Mouse (Mus musculus) small intestine, adult 2 months (tissue): ENCODE results near the gene Cic. TPM values are rescaled to one million over a fixed set of nuclear protein-coding genes. Genes with fewer than 3 reads are reported as not detected.

ENCODE experiments used
- H3K27ac ChIP-seq: fragments of 200-500 bp; 2 replicates; pipeline ENCODE4 v1.5.1; 2012; ENCODE audit warnings: low read depth, low read length, control low read depth, inconsistent platforms; ENCODE audit not compliant: insufficient read depth
- H3K27me3 ChIP-seq: fragments of 200-500 bp; 2 replicates; pipeline ENCODE4 v1.6.1; 2012; ENCODE audit warnings: mild to moderate bottlenecking, moderate library complexity, low read length, inconsistent platforms; ENCODE audit not compliant: control insufficient read depth, insufficient read depth
- H3K36me3 ChIP-seq: fragments of 200-500 bp; 2 replicates; pipeline ENCODE4 v1.6.1; 2012; ENCODE audit warnings: mild to moderate bottlenecking, low read length, control low read depth, inconsistent platforms; ENCODE audit not compliant: control insufficient read depth, insufficient read depth
- H3K4me1 ChIP-seq: fragments of 200-500 bp; 2 replicates; pipeline ENCODE4 v1.6.1; 2012; ENCODE audit warnings: low read length, inconsistent platforms, mixed read lengths; ENCODE audit not compliant: control insufficient read depth, insufficient read depth, insufficient read length
- H3K4me3 ChIP-seq: fragments of 200-500 bp; 2 replicates; pipeline ENCODE4 v1.5.1; 2012; ENCODE audit warnings: low read depth, mild to moderate bottlenecking, control low read depth, inconsistent platforms, low read length, moderate library complexity
- CTCF ChIP-seq: fragments of 200-500 bp; IDR thresholded peaks from 2 replicates; pipeline ENCODE4 v1.5.1; 2012; ENCODE audit warnings: low read depth, mild to moderate bottlenecking, control low read depth, inconsistent platforms, low read length, moderate library complexity, mixed read lengths; ENCODE audit not compliant: insufficient replicate concordance, insufficient read length; ENCODE audit errors: extremely low read depth
- POLR2A ChIP-seq: fragments of 200-500 bp; IDR thresholded peaks from 2 replicates; pipeline ENCODE4 v1.6.1; 2012; ENCODE audit warnings: low read depth, mild to moderate bottlenecking, control low read depth, inconsistent platforms, low read length, moderate library complexity
- WGBS: fragments of 180-500 bp; shearing (Covaris S2); methylation state at CpG from one replicate; pipeline ENCODE4 v1.1.7; 2018; 5-methylcytosine and 5-hydroxymethylcytosine counted together
- polyA plus RNA-seq: library from polyadenylated mRNA; depleted of rRNA; stranded (reverse); fragments of >200 nt; gene quantifications from 2 replicates; pipeline ENCODE4 v1.2.3, GENCODE M21; 2012

Cic gene
- polyA plus RNA-seq, 1 experiment, result 65.6 TPM

- H3K27ac ChIP-seq, result peak overlapping the region; percentile 82
- H3K27me3 ChIP-seq, result no peaks in the 10 kb centered on the region
- H3K36me3 ChIP-seq, result peaks cover 19% of the 10 kb centered on the region
- whole genome bisulfite sequencing, result 2% methylated on average over 89 of the region's 108 CpGs
- peak overlapping the region; percentile 83 for H3K4me3 ChIP-seq
- TF ChIP-seq CTCF, result no peak
- TF ChIP-seq POLR2A, result peak; percentile 29
- peaks cover 35% of the 10 kb centered on the region for H3K4me1 ChIP-seq
These were observed 14.5 kb downstream of the Cic start for GRCm38 (mm10) chr7:25281734-25282601.

GRCm38 (mm10) chr7:25282731-25283211 lies 15.3 kb downstream of the Cic start:
- Histone ChIP-seq H3K4me3 (peak overlapping the region; percentile 83), H3K27ac (peak overlapping the region; percentile 8; the same call in 1 of the 2 replicates), H3K27me3 (no peaks in the 10 kb centered on the region), H3K36me3 (peaks cover 27% of the 10 kb centered on the region), H3K4me1 (peaks cover 32% of the 10 kb centered on the region)
- no peak for TF ChIP-seq CTCF
- no peak for TF ChIP-seq POLR2A
- WGBS, result 1% methylated on average over 35 of the region's 36 CpGs

DNA sequence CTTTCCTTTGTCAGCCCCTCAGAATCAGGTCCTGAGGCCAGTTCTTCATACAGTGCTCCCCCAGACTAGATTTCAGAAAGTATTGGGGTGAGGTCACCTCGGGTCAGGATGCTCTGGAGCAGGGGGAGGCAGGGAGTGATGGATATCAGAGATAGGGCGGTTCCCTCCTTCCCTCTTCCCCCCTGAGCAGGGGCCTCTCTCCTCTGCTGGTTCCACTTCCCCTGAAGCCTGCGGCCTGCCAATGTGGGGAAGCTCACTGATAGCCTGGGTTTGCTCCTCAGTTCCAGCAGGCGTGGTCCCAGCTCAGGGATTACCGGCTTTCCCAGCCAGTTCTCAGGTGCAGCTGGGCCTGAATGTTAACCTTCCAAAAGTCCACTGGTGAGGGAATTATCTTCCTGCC lies 16.1 kb downstream of the Cic start:
- H3K4me1 ChIP-seq, result peaks cover 32% of the 10 kb centered on the region
- no peak overlapping the region for H3K4me3 ChIP-seq
- TF ChIP-seq POLR2A, result no peak
- TF ChIP-seq CTCF, result no peak
- WGBS, result 16% methylated on average over 5 of the region's 5 CpGs
- H3K27me3 ChIP-seq, result no peaks in the 10 kb centered on the region
- no peak overlapping the region for H3K27ac ChIP-seq
- H3K36me3 ChIP-seq, result peaks cover 36% of the 10 kb centered on the region

DNA sequence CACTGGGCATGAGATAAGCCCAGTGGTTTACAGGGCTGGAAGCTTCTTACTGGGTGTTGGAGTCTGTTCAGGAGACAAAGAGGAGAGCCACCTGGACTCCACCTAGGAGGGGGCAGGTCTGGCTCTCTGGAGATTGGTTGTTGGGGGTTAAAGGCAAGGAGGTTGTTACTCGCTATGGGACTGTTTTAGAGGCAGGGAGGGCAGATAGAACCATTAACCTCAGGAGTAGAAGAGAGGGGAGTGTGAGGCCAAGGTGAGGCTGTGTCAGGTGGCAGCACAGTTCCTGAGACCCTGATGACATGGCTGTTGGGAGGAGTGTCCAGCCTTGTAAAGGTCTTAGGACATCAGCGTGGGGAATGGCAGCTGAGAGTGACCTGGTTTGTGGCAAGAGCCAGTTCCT lies 16.7 kb downstream of the Cic start:
- 67% methylated on average over 2 of the region's 2 CpGs for WGBS
- Histone ChIP-seq H3K4me3 (no peak overlapping the region), H3K36me3 (peaks cover 40% of the 10 kb centered on the region), H3K27ac (no peak overlapping the region), H3K27me3 (no peaks in the 10 kb centered on the region), H3K4me1 (peaks cover 32% of the 10 kb centered on the region)
- TF ChIP-seq CTCF (no peak), POLR2A (no peak)

GRCm38 (mm10) chr7:25284766-25285165 lies 17.3 kb downstream of the Cic start:
- TF ChIP-seq POLR2A, result no peak
- TF ChIP-seq CTCF, result no peak
- WGBS, result 62% methylated on average over 5 of the region's 5 CpGs
- H3K36me3 ChIP-seq, result peaks cover 45% of the 10 kb centered on the region

DNA sequence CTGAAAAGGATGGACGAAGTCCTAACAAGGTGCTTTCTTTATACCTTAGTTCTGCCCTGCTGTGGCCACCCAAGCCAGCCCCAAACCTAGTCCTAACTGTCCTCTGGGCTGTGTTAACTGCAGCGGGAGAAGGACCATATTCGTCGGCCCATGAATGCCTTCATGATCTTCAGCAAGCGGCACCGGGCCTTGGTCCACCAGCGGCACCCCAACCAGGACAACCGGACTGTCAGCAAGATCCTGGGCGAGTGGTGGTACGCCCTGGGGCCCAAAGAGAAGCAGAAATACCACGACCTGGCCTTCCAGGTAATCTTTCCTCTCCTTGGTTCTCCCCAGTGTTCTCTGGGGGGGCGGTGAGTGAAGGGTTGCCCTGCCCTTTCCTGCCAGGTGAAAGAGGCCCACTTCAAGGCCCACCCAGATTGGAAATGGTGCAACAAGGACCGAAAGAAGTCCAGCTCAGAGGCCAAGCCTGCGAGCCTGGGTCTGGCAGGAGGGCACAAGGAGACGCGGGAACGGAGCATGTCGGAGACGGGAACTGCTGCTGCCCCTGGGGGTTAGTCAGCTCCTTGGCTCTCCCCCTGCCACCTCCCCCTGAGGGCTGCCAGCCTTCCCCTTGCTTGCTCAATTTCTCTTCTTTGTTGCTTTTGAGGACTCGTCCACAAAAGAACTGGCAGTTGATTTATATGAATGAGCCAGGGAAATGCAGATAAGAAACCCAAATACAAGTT lies 18.2 kb downstream of the Cic start:
- WGBS, result 94% methylated on average over 20 of the region's 20 CpGs
- no peak overlapping the region for H3K27ac ChIP-seq
- H3K27me3 ChIP-seq, result no peaks in the 10 kb centered on the region
- peaks cover 51% of the 10 kb centered on the region for H3K36me3 ChIP-seq
- peaks cover 22% of the 10 kb centered on the region for H3K4me1 ChIP-seq
- TF ChIP-seq POLR2A (no peak), CTCF (no peak)
- H3K4me3 ChIP-seq, result no peak overlapping the region

More at GRCm38 (mm10) chr7:25284766-25285165, 17.3 kb downstream of the Cic start:
- Histone ChIP-seq H3K27me3 (no peaks in the 10 kb centered on the region), H3K27ac (no peak overlapping the region), H3K4me3 (no peak overlapping the region), H3K4me1 (peaks cover 27% of the 10 kb centered on the region)

DNA sequence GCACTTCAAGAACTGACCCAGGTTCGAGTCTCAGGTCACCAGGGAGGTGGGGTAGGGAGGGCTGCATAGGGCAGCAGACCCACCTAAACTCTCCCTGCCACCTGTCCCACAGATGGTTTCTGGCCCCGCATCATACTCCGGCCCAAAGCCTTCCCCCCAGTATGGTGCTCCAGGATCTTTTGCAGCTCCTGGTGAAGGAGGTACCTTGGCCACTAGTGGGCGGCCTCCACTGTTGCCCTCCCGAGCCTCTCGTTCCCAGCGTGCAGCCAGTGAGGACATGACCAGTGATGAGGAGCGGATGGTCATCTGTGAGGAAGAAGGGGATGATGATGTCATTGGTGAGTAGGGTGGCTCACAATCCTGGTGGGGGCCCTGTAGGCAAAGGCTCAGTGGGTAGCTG lies 19.5 kb downstream of the Cic start:
- TF ChIP-seq CTCF (no peak), POLR2A (no peak)
- Histone ChIP-seq H3K27me3 (no peaks in the 10 kb centered on the region), H3K36me3 (peaks cover 61% of the 10 kb centered on the region), H3K4me3 (no peak overlapping the region), H3K27ac (no peak overlapping the region), H3K4me1 (peaks cover 21% of the 10 kb centered on the region)
- 83% methylated on average over 8 of the region's 8 CpGs for WGBS
